Mouse (Mus musculus) ES-Bruce4 (cell line): ENCODE measurements around the gene Ptprm. TPM values are rescaled to one million over a fixed set of nuclear protein-coding genes. Genes with fewer than 3 reads are reported as not detected.

ENCODE experiments used
- H3K27ac ChIP-seq: 2 replicates; pipeline ENCODE4 v1.5.1; 2012; ENCODE audit warnings: low read length, inconsistent platforms; ENCODE audit not compliant: insufficient read depth
- H3K27me3 ChIP-seq: 2 replicates; pipeline ENCODE4 v1.6.1; 2012; ENCODE audit warnings: mild to moderate bottlenecking, low read length, inconsistent platforms; ENCODE audit not compliant: control insufficient read depth, poor library complexity, insufficient read depth, severe bottlenecking
- H3K36me3 ChIP-seq: 2 replicates; pipeline ENCODE4 v1.6.1; 2012; ENCODE audit warnings: inconsistent platforms, mild to moderate bottlenecking, low read length, moderate library complexity; ENCODE audit not compliant: control insufficient read depth, poor library complexity, insufficient read depth, severe bottlenecking
- H3K4me1 ChIP-seq: one replicate; pipeline ENCODE4 v1.8.1; 2011; ENCODE audit warnings: low read length; ENCODE audit not compliant: control insufficient read depth, insufficient read depth
- H3K4me3 ChIP-seq: 2 replicates; pipeline ENCODE4 v1.5.1; 2011; ENCODE audit warnings: low read depth, mild to moderate bottlenecking, low read length
- H3K9ac ChIP-seq: 2 replicates; pipeline ENCODE4 v1.6.1; 2012; ENCODE audit warnings: low read depth, mild to moderate bottlenecking, inconsistent platforms; ENCODE audit not compliant: poor library complexity, severe bottlenecking
- H3K9me3 ChIP-seq: replicated peaks from 2 replicates; pipeline ENCODE4 v1.6.1; 2012; ENCODE audit warnings: mild to moderate bottlenecking, low read length, inconsistent platforms; ENCODE audit not compliant: control insufficient read depth, poor library complexity, insufficient read depth, severe bottlenecking
- CTCF ChIP-seq: IDR thresholded peaks from one replicate; pipeline ENCODE4 v1.8.1; 2011; ENCODE audit warnings: low read depth, low read length
- EP300 ChIP-seq: IDR thresholded peaks from 2 replicates; pipeline ENCODE4 v1.6.1; 2011; ENCODE audit warnings: low read depth, low read length; ENCODE audit not compliant: insufficient read depth
- POLR2A ChIP-seq: IDR thresholded peaks from one replicate; pipeline ENCODE4 v1.8.1; 2011; ENCODE audit warnings: low read length; ENCODE audit not compliant: insufficient read depth
- polyA plus RNA-seq: library from polyadenylated mRNA; stranded (reverse); fragments of >200 nt; gene quantifications from 2 replicates; pipeline ENCODE4 v1.2.4, GENCODE M21; 2011; ENCODE audit warnings: low read depth; ENCODE audit not compliant: missing spikeins, insufficient read depth, insufficient read length

Gene Ptprm
- polyA plus RNA-seq, 1 experiment: 10.8 TPM

DNA sequence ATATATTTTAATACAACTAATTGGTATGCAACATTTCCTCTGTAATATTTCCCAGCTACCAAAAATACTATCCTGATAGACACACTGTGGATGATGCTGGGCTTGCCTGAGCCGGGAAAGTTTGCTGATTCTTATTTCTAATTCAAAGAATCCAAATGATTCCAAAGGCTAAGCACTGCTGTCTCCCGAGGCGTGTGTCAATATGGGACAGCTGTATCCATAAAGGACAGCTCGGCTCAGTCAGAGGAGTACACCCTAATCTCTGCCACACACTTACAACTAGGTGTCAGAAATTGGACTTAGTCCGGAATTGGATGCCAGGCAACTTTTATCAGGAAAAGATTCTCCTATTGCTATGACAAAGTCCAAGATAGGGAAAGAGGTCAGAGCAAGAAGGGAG, 290.6 kb downstream of the Ptprm start:
- Histone ChIP-seq H3K4me1 (no peaks in the 10 kb centered on the region), H3K27me3 (no peaks in the 10 kb centered on the region; the same call in 1 of the 2 replicates), H3K9me3 (no peaks in the 10 kb centered on the region), H3K27ac (no peak overlapping the region), H3K4me3 (no peak overlapping the region), H3K9ac (no peak overlapping the region), H3K36me3 (no peaks in the 10 kb centered on the region)
- no peak for TF ChIP-seq POLR2A
- TF ChIP-seq CTCF: no peak
- no peak for TF ChIP-seq EP300

DNA sequence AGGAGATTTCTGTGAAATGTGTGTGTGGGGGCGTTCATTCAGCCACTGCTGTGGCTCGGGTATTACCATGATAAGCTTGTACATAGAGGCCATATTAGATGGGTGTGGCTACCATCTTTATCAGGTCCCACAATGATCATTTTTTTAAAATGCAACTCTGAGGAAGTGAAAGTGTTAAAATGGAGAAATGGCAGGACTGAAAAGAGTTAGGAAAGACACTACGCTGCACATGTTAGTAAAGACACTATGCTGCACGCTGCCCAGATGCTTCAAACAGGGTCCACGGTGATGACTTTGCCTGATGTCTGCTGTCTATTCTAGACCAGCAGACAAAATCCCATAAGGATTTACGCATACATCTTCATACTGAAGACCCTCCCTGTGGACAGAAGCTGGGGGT, 298.6 kb downstream of the Ptprm start:
- no peaks in the 10 kb centered on the region for H3K4me1 ChIP-seq
- no peaks in the 10 kb centered on the region for H3K9me3 ChIP-seq
- no peak overlapping the region for H3K27ac ChIP-seq
- no peak overlapping the region for H3K9ac ChIP-seq
- no peaks in the 10 kb centered on the region for H3K27me3 ChIP-seq
- H3K36me3 ChIP-seq: no peaks in the 10 kb centered on the region
- no peak overlapping the region for H3K4me3 ChIP-seq
- TF ChIP-seq CTCF (no peak), POLR2A (no peak), EP300 (no peak)

DNA sequence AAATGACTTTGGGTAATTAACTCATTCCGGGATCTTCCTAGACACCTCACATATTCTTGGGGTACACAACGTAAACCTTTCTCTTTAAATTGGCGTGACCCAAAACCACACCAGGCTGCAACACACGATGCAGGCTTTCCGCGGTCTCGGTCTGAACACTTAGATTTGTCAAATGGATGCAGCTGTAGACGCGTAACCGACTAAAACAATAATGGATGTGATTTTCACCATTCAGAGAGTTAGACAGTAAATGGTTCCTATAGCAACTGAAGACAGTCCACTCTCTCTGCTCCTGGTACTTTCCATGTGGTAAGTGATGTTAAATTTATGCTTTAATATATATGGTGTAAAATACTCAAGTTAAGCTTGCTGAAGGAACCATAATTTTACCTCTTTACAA, 300.1 kb downstream of the Ptprm start:
- H3K27me3 ChIP-seq: no peaks in the 10 kb centered on the region
- no peaks in the 10 kb centered on the region for H3K4me1 ChIP-seq
- TF ChIP-seq CTCF: no peak
- TF ChIP-seq EP300: no peak
- no peak for TF ChIP-seq POLR2A
- H3K9me3 ChIP-seq: no peaks in the 10 kb centered on the region
- H3K4me3 ChIP-seq: no peak overlapping the region
- H3K36me3 ChIP-seq: no peaks in the 10 kb centered on the region
- H3K9ac ChIP-seq: no peak overlapping the region
- no peak overlapping the region for H3K27ac ChIP-seq

DNA sequence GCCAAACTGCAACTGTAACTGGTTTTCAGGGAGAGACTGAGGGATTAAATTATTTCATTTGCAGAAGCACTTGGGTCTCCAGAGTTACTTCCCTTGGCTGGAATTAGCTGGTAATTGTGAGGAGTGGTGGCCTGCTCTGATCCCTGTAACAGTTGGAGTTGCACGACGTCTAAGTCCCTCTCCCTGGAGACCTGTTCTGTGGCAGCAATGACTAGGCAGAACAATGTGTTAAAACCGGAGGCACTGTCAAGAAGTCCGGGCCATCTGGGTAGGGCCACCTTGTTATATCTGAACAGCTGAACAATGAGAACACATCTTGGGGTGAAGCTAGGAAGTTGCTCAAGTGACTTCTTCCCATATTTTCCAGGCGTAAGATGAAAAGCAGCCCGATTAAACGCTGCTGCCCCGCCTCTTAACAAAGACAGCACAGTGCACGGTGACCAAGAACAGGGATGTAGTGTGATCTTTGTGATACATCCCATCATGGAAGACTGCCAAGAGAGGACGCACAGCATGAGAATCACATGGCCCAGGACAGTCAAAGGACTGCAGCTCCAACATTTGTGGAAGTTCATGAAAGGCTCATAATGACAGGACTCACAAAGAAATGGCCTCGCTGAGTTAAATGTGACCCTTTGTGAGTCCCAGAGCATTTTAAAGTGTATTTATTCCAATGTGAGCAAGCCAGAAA, 301.5 kb downstream of the Ptprm start:
- TF ChIP-seq CTCF (no peak), POLR2A (no peak), EP300 (no peak)
- Histone ChIP-seq H3K9me3 (no peaks in the 10 kb centered on the region), H3K36me3 (no peaks in the 10 kb centered on the region), H3K4me3 (no peak overlapping the region), H3K9ac (no peak overlapping the region), H3K4me1 (no peaks in the 10 kb centered on the region), H3K27me3 (no peaks in the 10 kb centered on the region), H3K27ac (no peak overlapping the region)

DNA sequence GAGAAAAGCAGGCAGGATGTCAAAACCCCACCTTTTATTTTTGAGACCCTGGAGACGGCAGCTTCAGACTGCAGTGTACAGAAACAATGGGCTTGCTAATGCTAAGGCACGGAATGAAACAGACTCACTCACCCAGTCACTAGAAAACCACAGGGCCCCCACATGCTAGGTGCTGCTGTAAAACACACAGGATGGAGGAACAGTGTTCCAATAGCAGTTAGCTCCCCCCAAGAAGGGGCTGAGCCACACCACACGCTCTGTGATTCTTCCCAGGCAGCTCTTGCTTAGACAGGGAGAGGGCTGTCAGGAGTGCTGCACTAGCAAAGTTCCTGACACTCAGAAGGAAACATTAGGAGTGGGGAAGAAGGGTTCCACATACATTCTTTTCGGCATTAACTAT, 306.6 kb downstream of the Ptprm start:
- Histone ChIP-seq H3K36me3 (no peaks in the 10 kb centered on the region), H3K4me1 (no peaks in the 10 kb centered on the region), H3K9ac (no peak overlapping the region), H3K27ac (no peak overlapping the region), H3K4me3 (no peak overlapping the region), H3K9me3 (no peaks in the 10 kb centered on the region), H3K27me3 (no peaks in the 10 kb centered on the region)
- TF ChIP-seq POLR2A: no peak
- TF ChIP-seq EP300: no peak
- no peak for TF ChIP-seq CTCF

DNA sequence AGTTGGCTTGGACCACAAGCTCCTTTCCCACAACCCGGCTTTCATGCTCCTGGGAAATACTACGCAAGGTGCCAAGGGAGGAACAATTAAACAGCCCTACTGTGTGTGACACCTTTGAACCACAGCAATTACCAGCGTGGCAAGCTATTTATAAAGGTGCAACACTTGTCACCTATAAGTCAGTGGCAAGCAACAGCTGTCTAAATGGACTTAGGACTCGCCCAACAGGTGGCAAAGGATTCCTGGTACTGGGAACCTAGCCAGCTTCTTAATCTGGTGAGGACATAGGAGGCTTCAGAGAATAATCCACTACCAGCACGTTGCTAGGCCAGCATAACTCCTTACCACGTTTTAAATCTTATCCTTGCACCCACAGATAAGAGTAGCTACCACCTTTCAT, 315.7 kb downstream of the Ptprm start:
- H3K36me3 ChIP-seq: no peaks in the 10 kb centered on the region
- H3K27me3 ChIP-seq: no peaks in the 10 kb centered on the region
- no peaks in the 10 kb centered on the region for H3K9me3 ChIP-seq
- H3K27ac ChIP-seq: no peak overlapping the region
- H3K4me3 ChIP-seq: no peak overlapping the region
- TF ChIP-seq EP300 (no peak), CTCF (no peak), POLR2A (no peak)
- H3K4me1 ChIP-seq: no peaks in the 10 kb centered on the region
- no peak overlapping the region for H3K9ac ChIP-seq
